ENCODE assay signal across 10 mouse cellular contexts in genomic region chrX:18874051-18874450, GRCm38 (mm10).
DNase-seq lines count a peak whose midpoint lies in the region; ATAC-seq and TF ChIP-seq lines count a peak whose summit lies in the region.
"Had no signal": no experiment of that assay in that cellular context is flagged by ENCODE, and none has a peak within 500 bp of the region (broad histone marks: within the 10 kb centered on the region; RNA-seq: fewer than 3 reads in every experiment).

No protein-coding gene starts in this region.

- TF ChIP-seq CTCF in intestine, postnatal 0 days (IDR thresholded peaks at IDR 0.05; ENCODE audit: low read depth), result no peak
- TF ChIP-seq CTCF in Patski (IDR thresholded peaks at IDR 0.05), result no peak

- POLR2A ChIA-PET in Patski (lab: Charles Lee), result no interaction called here

- H3K27me3 ChIP-seq in intestine, embryonic 15.5 days (replicated peaks), result no peaks in the 10 kb centered on the region
- no peaks in the 10 kb centered on the region for H3K27me3 ChIP-seq in intestine, postnatal 0 days (replicated peaks; ENCODE audit: control insufficient read depth, insufficient read depth, low read length)
- H3K27me3 ChIP-seq in Patski, result peaks cover 3% of the 10 kb centered on the region
- no peaks in the 10 kb centered on the region for H3K27me3 ChIP-seq in hindbrain, embryonic 11.5 days (ENCODE audit: control insufficient read depth, insufficient read depth, low read length)
- H3K27me3 ChIP-seq: liver, embryonic 13.5 days had no signal

- no peak overlapping the region for H3K27ac ChIP-seq in intestine, embryonic 15.5 days
- no peak overlapping the region for H3K27ac ChIP-seq in intestine, postnatal 0 days (ENCODE audit: low read depth, low read length)
- H3K27ac ChIP-seq in hindbrain, embryonic 11.5 days (ENCODE audit: low read depth, low read length), result no peak overlapping the region
- H3K27ac ChIP-seq: forebrain, embryonic 10.5 days; liver, embryonic 13.5 days had no signal

- ATAC-seq in intestine, embryonic 15.5 days, result peak; percentile 41; the same call in 1 of the 2 replicates
- ATAC-seq in intestine, postnatal 0 days, result no peak
- ATAC-seq in Patski, result peak; percentile 93
- no peak for ATAC-seq in megakaryocyte progenitor cell, adult 5-6 weeks (replicated peaks; ENCODE audit: poor library complexity)
- ATAC-seq in hindbrain, embryonic 11.5 days (ENCODE audit: low FRiP score), result no peak

- H3K36me3 ChIP-seq in intestine, embryonic 15.5 days, result no peaks in the 10 kb centered on the region
- H3K36me3 ChIP-seq in intestine, postnatal 0 days (ENCODE audit: control insufficient read depth, insufficient read depth), result no peaks in the 10 kb centered on the region
- no peaks in the 10 kb centered on the region for H3K36me3 ChIP-seq in hindbrain, embryonic 11.5 days (ENCODE audit: control insufficient read depth, insufficient read depth, low read length)
- H3K36me3 ChIP-seq: forebrain, embryonic 10.5 days; liver, embryonic 13.5 days had no signal

- no peak overlapping the region for H3K9ac ChIP-seq in intestine, embryonic 15.5 days
- H3K9ac ChIP-seq in intestine, postnatal 0 days (ENCODE audit: low read depth, low read length), result no peak overlapping the region
- H3K9ac ChIP-seq in hindbrain, embryonic 11.5 days (ENCODE audit: low read depth, low read length), result no peak overlapping the region
- H3K9ac ChIP-seq: liver, embryonic 13.5 days had no signal

- no peak overlapping the region for H3K4me3 ChIP-seq in intestine, embryonic 15.5 days (replicated peaks)
- H3K4me3 ChIP-seq in intestine, postnatal 0 days (ENCODE audit: low read depth, low read length), result no peak overlapping the region
- no peak overlapping the region for H3K4me3 ChIP-seq in hindbrain, embryonic 11.5 days (ENCODE audit: low read depth, low read length)
- H3K4me3 ChIP-seq: forebrain, embryonic 10.5 days; liver, embryonic 13.5 days had no signal

- peak; percentile 67 for DNase-seq in Patski (ENCODE audit: low read depth, low spot score)
- peak; percentile 40 to 70 for DNase-seq in heart, adult 9 months (ENCODE audit: low spot score in 2 of 2)
- peak; percentile 43 for DNase-seq in lung, postnatal 10 days
- DNase-seq in yolk sac, embryonic 10.5 days (ENCODE audit: low spot score), result no peak
- DNase-seq in hindbrain, embryonic 11.5 days (ENCODE audit: low spot score), result no peak
- DNase-seq: liver, embryonic 13.5 days had no signal

- H3K4me1 ChIP-seq in intestine, embryonic 15.5 days (replicated peaks), result no peaks in the 10 kb centered on the region
- H3K4me1 ChIP-seq in intestine, postnatal 0 days (replicated peaks; ENCODE audit: control insufficient read depth, insufficient read depth, low read length), result no peaks in the 10 kb centered on the region
- H3K4me1 ChIP-seq in hindbrain, embryonic 11.5 days (replicated peaks; ENCODE audit: control insufficient read depth, insufficient read depth, low read length), result no peaks in the 10 kb centered on the region
- H3K4me1 ChIP-seq: forebrain, embryonic 10.5 days; liver, embryonic 13.5 days had no signal

- in situ Hi-C loops in Patski (cut with MboI; ENCODE audit: low pct_unique_long_range_greater_than_20kb), result loop anchor here (25.0 kb wide), 1 partner anchor 587 kb away; no protein-coding TSS in a partner anchor

- CTCF ChIA-PET in Patski (lab: Charles Lee), result no interaction called here

- H3K4me2 ChIP-seq in intestine, embryonic 15.5 days (replicated peaks), result no peak overlapping the region
- no peak overlapping the region for H3K4me2 ChIP-seq in intestine, postnatal 0 days (replicated peaks; ENCODE audit: low read depth)
- H3K4me2 ChIP-seq in hindbrain, embryonic 11.5 days (replicated peaks; ENCODE audit: low read depth, low read length), result no peak overlapping the region
- H3K4me2 ChIP-seq: liver, embryonic 13.5 days had no signal

- H3K9me3 ChIP-seq in intestine, embryonic 15.5 days, result no peaks in the 10 kb centered on the region
- no peaks in the 10 kb centered on the region for H3K9me3 ChIP-seq in intestine, postnatal 0 days (ENCODE audit: control insufficient read depth)
- no peaks in the 10 kb centered on the region for H3K9me3 ChIP-seq in hindbrain, embryonic 11.5 days (ENCODE audit: control insufficient read depth, low read length)
- H3K9me3 ChIP-seq: forebrain, embryonic 10.5 days; liver, embryonic 13.5 days had no signal

Comparison
In these comparisons a context has a peak if more than half of its experiments do, and no peak if none do; other contexts are left out.
1. ATAC-seq: peak in intestine, embryonic 15.5 days (single experiment) and Patski (single experiment); none in intestine, postnatal 0 days (single experiment), megakaryocyte progenitor cell, adult 5-6 weeks (single experiment) and hindbrain, embryonic 11.5 days (single experiment).
2. DNase-seq: peak in Patski (single experiment), heart, adult 9 months (2 of 2) and lung, postnatal 10 days (single experiment); none in yolk sac, embryonic 10.5 days (single experiment) and hindbrain, embryonic 11.5 days (single experiment).